Comparison of ENCODE assay signal across 30 mouse cellular contexts in the genomic region with DNA sequence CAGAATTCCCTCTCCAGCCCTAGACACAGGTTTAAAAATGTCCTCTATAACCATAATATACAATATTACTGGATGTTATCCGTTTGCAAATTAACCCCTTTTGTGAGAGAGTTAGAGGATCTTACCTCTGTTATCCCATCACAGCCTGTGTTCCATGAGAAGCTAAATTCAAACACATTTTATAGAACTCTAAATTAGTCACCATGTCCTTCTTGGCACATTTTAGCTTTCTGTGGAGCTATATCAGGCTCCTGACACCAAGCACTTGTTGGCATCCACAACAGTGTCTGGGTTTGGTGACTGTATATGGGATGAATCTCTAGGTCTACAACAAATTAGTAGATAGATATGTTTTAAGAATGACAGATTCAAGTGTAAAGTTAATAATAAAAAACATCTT.
"Had no signal": no experiment of that assay in that cellular context is flagged by ENCODE, and none has a peak within 500 bp of the region (broad histone marks: within the 10 kb centered on the region; RNA-seq: fewer than 3 reads in every experiment).

No protein-coding gene starts in this region.

- H3K27ac ChIP-seq: limb, embryonic 10.5 days; limb, embryonic 12.5 days; limb, embryonic 13.5 days; limb, embryonic 15.5 days; liver, embryonic 12.5 days; liver, embryonic 13.5 days; liver, embryonic 14.5 days; liver, embryonic 15.5 days; lung, embryonic 15.5 days; macrophage; midbrain, embryonic 10.5 days; midbrain, embryonic 12.5 days; midbrain, embryonic 13.5 days; midbrain, embryonic 15.5 days; neural tube, embryonic 12.5 days had no signal

- ATAC-seq: liver, embryonic 12.5 days; liver, postnatal 0 days; lung, postnatal 0 days; midbrain, embryonic 13.5 days; midbrain, embryonic 15.5 days; midbrain, embryonic 16.5 days had no signal

- DNase-seq: left cerebral cortex, postnatal 4 days; liver; liver, embryonic 13.5 days; liver, postnatal 0 days; lung, adult 18-20 months; lung, adult 2 months; lung, embryonic 14.5 days; lung, postnatal 10 days; lung, postnatal 14 days; lung, postnatal 36 days; lung, postnatal 4 days; midbrain, embryonic 14.5 days had no signal

- H3K4me3 ChIP-seq: limb, embryonic 10.5 days; limb, embryonic 12.5 days; limb, embryonic 13.5 days; limb, embryonic 15.5 days; liver, embryonic 12.5 days; liver, embryonic 13.5 days; liver, embryonic 15.5 days; lung, embryonic 15.5 days; megakaryocyte, embryonic 14.5 days; midbrain, embryonic 10.5 days; midbrain, embryonic 12.5 days; midbrain, embryonic 13.5 days; midbrain, embryonic 15.5 days; myocyte; neural tube, embryonic 12.5 days had no signal
